Mouse (Mus musculus) kidney, adult 2 months (tissue): Measurements from ENCODE around the gene Fhit. TPM values are rescaled to one million over a fixed set of nuclear protein-coding genes. Genes with fewer than 3 reads are reported as not detected.
A peak's percentile ranks its signal among the peaks of the same experiment; 100 is the strongest.

Source experiments
- DNase-seq: peaks from one replicate; pipeline ENCODE4 v3.0.0; 2021
- H3K27ac ChIP-seq: fragments of 200-500 bp; 2 replicates; pipeline ENCODE4 v1.5.1; 2012; ENCODE audit warnings: low read depth, low read length, control low read depth, inconsistent platforms; ENCODE audit not compliant: insufficient read depth
- H3K27me3 ChIP-seq: fragments of 200-500 bp; replicated peaks from 2 replicates; pipeline ENCODE4 v1.6.1; 2012; ENCODE audit warnings: mild to moderate bottlenecking, moderate library complexity, low read length, inconsistent platforms; ENCODE audit not compliant: control insufficient read depth, insufficient read depth
- H3K36me3 ChIP-seq: fragments of 200-500 bp; 2 replicates; pipeline ENCODE4 v1.6.1; 2012; ENCODE audit warnings: mild to moderate bottlenecking, moderate library complexity, low read length, inconsistent platforms; ENCODE audit not compliant: control insufficient read depth, insufficient read depth
- H3K4me1 ChIP-seq: fragments of 200-500 bp; 2 replicates; pipeline ENCODE4 v1.6.1; 2011; ENCODE audit warnings: low read length; ENCODE audit not compliant: control insufficient read depth, insufficient read depth
- H3K4me3 ChIP-seq: fragments of 200-500 bp; 2 replicates; pipeline ENCODE4 v1.5.1; 2011; ENCODE audit warnings: mild to moderate bottlenecking, low read depth, low read length, control low read depth; ENCODE audit not compliant: insufficient read depth
- CTCF ChIP-seq: fragments of 200-500 bp; conservative IDR thresholded peaks from 2 replicates; pipeline ENCODE4 v1.5.1; 2011; ENCODE audit warnings: low read depth, mild to moderate bottlenecking, control low read depth, low read length, moderate library complexity, mixed read lengths; ENCODE audit not compliant: insufficient read depth, insufficient read length
- POLR2A ChIP-seq: fragments of 200-500 bp; IDR thresholded peaks from one replicate; pipeline ENCODE4 v1.6.1; 2011; ENCODE audit warnings: low read depth, low read length, control low read depth
- WGBS: fragments of 180-500 bp; shearing (Covaris S2); methylation state at CpG from one replicate; pipeline ENCODE4 v1.1.7; 2018; 5-methylcytosine and 5-hydroxymethylcytosine counted together
- polyA plus RNA-seq: library from polyadenylated mRNA; depleted of rRNA; stranded (reverse); fragments of >200 nt; gene quantifications from 2 replicates; pipeline ENCODE4 v1.2.3, GENCODE M21; 2012

Gene Fhit
- polyA plus RNA-seq, 1 experiment, result 21.3 TPM

DNA sequence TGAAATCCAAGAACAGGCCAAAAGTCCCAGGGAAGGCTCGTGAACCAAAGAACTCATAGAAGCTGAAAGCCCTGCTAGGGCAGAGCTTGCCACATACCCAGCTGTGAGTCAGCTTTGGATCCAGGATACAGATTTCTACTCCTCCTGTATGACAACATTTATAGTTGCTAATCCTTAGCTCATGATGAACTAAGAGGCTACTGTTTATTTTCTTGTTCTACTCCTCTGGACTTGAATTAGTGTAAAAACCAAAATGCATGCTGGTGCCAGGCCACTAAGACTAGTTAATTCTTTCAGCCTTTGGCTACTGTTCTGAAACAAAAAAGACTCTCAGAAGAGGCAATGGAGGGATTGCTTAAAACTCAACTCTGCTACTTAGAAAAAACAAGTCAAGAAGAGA lies 309.9 kb downstream of the Fhit start:
- Histone ChIP-seq H3K4me3 (no peak overlapping the region), H3K27me3 (no peaks in the 10 kb centered on the region), H3K36me3 (no peaks in the 10 kb centered on the region), H3K4me1 (no peaks in the 10 kb centered on the region), H3K27ac (no peak overlapping the region)
- TF ChIP-seq POLR2A (no peak), CTCF (no peak)
- DNase-seq, result no peak
- 75% methylated on average over 1 of the region's 1 CpGs for WGBS

DNA sequence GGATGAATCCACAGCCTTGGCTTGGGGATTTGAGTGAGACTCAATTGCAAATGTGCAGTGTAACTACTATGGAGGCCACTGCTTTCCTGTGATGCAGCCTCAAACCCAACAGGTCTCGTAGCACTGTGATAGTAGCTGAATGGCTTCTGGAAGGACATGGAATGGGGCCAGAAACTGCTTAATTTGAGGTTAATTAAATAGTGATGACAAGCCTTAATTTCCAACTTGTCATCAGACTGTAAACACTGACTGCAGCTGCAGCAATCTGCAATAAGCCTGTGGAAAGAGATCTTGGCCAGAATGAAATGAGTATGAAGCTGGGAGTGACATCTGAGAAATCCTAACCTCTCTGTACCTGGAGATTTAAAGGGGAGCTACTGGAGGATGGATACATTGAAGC lies 325.8 kb downstream of the Fhit start:
- Histone ChIP-seq H3K36me3 (no peaks in the 10 kb centered on the region), H3K4me3 (no peak overlapping the region), H3K4me1 (no peaks in the 10 kb centered on the region; the same call in 1 of the 2 replicates), H3K27ac (no peak overlapping the region), H3K27me3 (no peaks in the 10 kb centered on the region)
- WGBS, result 69% methylated on average over 1 of the region's 1 CpGs
- DNase-seq, result no peak
- no peak for TF ChIP-seq POLR2A
- TF ChIP-seq CTCF, result no peak

- Histone ChIP-seq H3K4me3 (no peak overlapping the region), H3K4me1 (no peaks in the 10 kb centered on the region), H3K36me3 (no peaks in the 10 kb centered on the region), H3K27me3 (no peaks in the 10 kb centered on the region), H3K27ac (no peak overlapping the region)
- no peak for DNase-seq
- WGBS, result 82% methylated on average over 4 of the region's 4 CpGs
- TF ChIP-seq CTCF (no peak), POLR2A (no peak)
Measured at GRCm38 (mm10) chr14:10824819-10825218, 337.0 kb downstream of the Fhit start.

DNA sequence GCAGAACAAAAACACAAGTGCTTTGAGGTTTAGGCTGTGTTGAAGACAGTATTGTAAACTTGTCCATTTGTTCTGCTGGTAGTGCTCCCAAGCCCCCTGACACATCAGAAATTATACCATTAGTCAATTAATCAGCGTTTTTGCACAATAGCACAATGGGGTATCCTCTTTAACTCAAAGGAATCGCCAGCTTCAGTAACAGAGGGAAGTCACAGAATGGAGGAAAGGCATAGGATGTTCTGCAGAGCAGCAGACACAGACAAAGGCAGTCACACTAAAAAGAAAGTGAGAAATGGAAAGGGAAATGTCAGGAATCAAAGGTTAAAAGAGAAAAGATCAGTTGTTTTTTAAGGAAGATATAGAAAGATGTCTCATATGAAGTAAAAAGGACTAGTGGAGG lies 348.3 kb downstream of the Fhit start:
- Histone ChIP-seq H3K27ac (no peak overlapping the region), H3K36me3 (no peaks in the 10 kb centered on the region), H3K4me1 (no peaks in the 10 kb centered on the region), H3K4me3 (no peak overlapping the region), H3K27me3 (no peaks in the 10 kb centered on the region; the same call in 1 of the 2 replicates)
- 47% methylated on average over 2 of the region's 2 CpGs for WGBS
- DNase-seq, result no peak
- TF ChIP-seq POLR2A (no peak), CTCF (no peak)

- DNase-seq, result peak; percentile 5
- H3K27ac ChIP-seq, result no peak overlapping the region
- 77% methylated on average over 4 of the region's 4 CpGs for WGBS
- no peaks in the 10 kb centered on the region for H3K36me3 ChIP-seq
- no peak overlapping the region for H3K4me3 ChIP-seq
- TF ChIP-seq POLR2A, result no peak
- TF ChIP-seq CTCF, result 0 out of 2 replicates have a peak, but pooled peaks have one; percentile 8
- H3K4me1 ChIP-seq, result no peaks in the 10 kb centered on the region
- no peaks in the 10 kb centered on the region for H3K27me3 ChIP-seq
Measured at GRCm38 (mm10) chr14:10798489-10799180, 363.2 kb downstream of the Fhit start.

- no peaks in the 10 kb centered on the region for H3K4me1 ChIP-seq
- DNase-seq, result no peak
Measured at GRCm38 (mm10) chr14:10797595-10797994, 364.2 kb downstream of the Fhit start.

GRCm38 (mm10) chr14:10795498-10796075 lies 366.2 kb downstream of the Fhit start:
- Histone ChIP-seq H3K27me3 (no peaks in the 10 kb centered on the region), H3K4me3 (no peak overlapping the region), H3K36me3 (no peaks in the 10 kb centered on the region), H3K27ac (no peak overlapping the region), H3K4me1 (no peaks in the 10 kb centered on the region)
- TF ChIP-seq CTCF, result no peak
- no peak for TF ChIP-seq POLR2A
- no peak for DNase-seq
- 71% methylated on average over 2 of the region's 2 CpGs for WGBS

More at GRCm38 (mm10) chr14:10797595-10797994, 364.2 kb downstream of the Fhit start:
- H3K27me3 ChIP-seq, result no peaks in the 10 kb centered on the region
- WGBS, result 81% methylated on average over 1 of the region's 1 CpGs
- no peak overlapping the region for H3K27ac ChIP-seq
- no peaks in the 10 kb centered on the region for H3K36me3 ChIP-seq
- TF ChIP-seq POLR2A (no peak), CTCF (no peak)
- H3K4me3 ChIP-seq, result no peak overlapping the region
